Mouse (Mus musculus) urinary bladder, postnatal 14 days (tissue): ENCODE measurements around the gene Herpud1.

Experiments
- DNase-seq: peaks from one replicate; pipeline ENCODE4 v3.0.0; 2021; ENCODE audit warnings: low spot score

Gene Herpud1

DNA sequence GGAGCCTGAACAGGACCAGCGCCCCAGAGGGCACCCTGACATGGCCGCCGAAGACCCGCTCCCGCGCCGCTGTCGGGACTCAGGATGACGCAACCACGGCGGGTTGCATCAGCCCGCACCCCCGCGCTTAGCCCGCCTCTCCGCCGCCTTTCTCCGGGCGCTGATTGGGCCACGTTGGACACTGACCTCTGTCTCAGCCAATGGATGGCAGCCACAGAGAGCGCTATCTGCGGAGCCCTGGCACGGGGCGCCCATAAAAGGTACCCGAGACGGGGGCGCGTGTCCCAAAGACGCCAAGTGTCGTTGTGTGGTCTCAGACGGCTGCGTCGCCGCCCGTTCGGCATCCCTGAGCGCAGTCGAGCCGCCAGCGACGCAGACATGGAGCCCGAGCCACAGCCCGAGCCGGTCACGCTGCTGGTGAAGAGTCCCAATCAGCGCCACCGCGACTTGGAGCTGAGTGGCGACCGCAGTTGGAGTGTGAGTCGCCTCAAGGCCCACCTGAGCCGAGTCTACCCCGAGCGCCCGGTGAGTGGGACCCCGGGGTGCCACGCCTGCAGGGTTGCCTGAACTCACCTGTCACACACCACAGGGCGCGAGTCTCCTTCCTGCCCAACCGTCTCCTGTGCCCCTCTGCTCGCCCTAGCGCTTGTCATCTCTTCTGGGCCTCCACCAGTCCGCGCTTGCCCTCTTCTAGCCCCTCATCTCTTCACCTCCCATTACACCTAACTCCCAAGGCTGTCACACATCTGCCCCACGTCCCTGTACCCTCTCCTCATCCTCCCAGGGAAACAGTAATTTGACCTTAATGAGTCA is at the start of gene Herpud1:
TSS of gene Herpud1 (plus strand) at position 225 of the 813 bp plus-strand sequence.
- DNase-seq: peak; percentile 98

DNA sequence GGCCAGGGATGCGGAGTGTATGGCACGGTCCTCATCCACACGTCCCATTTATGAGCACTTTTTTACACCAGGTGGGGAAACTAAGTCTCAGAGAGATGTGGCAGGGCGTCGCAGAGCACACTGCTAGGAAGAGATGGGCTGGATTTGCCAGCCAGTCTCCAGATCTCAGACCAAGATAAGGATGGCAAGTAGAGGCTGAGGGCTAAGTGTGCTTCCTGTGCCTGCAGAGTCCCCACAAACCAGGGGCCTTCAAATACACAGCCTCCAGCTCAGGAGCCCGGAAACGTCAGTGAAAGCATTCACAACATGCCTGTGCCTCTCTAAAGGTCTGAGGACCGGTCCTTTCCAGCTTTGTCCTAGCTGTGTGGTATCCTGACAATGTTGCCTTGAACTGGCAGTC is 48.7 kb upstream of the Herpud1 start:
- no peak for DNase-seq

DNA sequence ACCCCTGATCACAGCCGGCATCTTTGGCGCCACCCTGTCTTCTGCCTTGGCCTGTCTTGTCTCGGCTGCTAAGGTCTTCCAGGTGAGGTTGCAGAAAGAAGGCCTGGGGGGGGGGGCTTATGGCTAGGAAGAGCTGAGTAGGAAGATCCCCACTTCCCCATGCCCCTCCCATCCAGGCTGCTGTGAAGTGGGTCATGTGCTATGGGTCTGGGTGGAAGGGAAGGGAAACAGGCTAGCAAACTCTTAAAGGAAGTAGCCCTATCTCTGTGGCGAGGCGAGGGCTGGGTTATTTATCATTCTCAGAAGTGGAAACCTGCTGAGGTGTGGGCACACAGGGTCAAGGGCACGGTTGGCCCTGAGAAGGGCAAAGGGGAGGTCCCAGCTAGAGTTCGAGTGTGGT is 45.4 kb upstream of the Herpud1 start:
- no peak for DNase-seq

DNA sequence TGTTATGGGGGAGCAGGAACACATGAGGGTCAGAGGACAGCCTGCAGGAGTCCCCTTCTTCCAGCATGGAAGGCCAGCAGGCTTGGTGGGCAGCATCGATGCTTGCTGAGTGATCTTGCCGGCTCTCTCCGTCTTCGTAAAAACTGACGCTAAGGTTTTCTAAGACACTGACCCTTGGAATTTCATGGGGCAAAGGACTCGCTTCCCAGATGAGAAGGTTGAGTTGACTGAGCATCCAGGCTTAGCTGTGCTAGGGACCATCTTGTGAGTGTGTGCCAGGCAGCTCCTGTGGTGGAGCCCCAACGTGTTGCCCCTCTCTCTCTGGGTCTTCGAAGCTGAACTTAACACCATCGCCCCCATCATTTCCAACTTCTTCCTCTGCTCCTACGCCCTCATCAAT is 43.5 kb upstream of the Herpud1 start:
- no peak for DNase-seq

DNA sequence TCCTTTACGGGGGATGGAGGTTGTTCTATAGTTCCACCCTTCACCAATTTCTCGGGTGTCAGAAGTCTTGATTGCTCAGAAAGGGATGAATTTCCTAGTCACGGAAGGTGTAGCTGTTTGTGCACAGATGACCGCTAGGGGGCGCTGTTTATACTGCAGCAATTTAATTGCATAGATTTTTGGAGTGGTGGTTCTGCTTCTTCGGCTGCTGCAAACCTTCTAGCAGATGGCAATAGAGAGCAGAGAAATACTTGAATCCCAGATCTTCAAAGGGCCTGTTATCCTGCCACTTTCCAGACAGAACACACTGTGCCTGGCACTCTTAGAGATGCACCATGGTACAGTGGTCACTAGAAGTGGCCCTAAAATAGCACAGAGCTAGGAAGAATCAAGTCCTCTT is 42.9 kb upstream of the Herpud1 start:
- peak; percentile 86 for DNase-seq

DNA sequence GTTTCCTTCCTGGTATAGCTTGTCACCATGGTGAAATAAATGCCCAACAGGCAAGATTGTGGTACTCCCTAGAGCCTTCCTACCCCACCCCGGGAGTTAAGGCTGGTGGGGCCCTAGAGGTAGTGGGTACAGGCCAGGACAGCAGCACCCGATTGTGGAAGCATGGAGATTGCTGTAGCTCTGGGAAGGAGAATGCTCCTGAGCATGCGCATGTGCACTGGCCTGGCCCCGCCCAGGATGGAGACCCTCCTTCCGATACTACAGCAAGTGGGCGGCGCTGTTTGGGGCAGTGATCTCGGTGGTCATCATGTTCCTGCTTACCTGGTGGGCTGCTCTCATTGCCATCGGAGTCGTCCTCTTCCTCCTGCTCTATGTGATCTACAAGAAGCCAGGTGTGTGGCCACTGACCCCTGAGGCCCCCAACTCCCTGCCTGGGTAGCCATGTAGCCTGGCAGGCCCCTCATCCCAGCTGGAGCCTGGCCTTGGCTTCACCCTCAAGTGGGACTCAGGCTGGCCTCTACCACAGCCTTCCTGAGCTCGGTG is 42.4 kb upstream of the Herpud1 start:
- DNase-seq: no peak

DNA sequence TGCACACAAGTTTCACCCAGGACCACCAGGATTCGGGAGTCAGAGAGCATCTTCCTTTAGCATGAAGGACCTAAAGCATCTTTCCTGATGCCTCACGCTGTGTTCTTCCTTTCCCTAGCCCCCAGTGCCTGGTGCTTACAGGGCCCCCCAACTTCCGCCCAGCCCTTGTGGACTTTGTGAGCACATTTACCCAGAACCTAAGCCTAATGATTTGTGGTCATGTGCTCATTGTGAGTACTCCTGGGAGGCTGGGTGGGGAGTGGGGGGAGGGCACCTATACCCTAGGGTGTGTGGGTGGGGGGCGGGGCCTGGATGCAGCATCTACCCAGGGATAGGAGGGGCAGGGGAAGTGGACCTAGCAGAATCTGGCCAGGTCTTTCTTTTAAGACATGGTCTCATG is 40.6 kb upstream of the Herpud1 start:
- DNase-seq: no peak

DNA sequence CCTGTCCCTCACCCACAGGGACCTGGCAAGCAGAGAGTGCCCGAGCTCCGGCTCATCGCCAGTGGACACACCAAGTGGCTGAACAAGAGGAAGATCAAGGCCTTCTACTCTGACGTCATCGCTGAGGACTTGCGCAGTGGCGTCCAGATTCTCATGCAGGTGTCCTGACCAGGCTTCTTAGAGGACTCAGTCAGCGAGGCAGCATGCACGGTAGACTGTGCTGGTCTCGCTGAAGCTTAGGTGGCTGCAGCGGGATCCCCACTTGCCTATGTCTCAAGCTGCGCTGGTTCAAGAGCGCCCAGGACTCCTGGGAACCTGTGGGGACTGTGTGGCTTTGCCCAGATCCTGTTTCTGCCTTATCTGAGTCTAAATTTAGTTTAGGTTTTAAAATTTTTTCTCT is 40.0 kb upstream of the Herpud1 start:
- DNase-seq: no peak

DNA sequence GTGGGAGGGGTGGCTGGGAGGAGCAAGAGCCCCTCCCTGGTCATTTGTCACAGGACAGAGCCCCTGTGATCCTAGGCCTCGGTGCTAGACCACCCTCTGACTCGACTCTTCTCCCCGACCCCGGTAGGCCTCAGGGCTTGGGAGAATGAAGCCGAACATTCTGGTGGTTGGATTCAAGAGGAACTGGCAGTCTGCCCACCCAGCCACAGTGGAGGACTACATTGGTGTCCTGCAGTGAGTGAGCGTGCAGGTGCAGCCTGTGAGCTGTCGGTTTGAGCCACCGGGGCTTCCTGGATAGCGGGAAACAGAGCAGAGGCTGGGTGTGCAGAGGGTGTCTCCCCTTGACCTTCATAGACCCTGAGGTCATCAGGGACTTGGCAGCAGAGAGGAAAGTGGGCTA is 37.8 kb upstream of the Herpud1 start:
- no peak for DNase-seq

DNA sequence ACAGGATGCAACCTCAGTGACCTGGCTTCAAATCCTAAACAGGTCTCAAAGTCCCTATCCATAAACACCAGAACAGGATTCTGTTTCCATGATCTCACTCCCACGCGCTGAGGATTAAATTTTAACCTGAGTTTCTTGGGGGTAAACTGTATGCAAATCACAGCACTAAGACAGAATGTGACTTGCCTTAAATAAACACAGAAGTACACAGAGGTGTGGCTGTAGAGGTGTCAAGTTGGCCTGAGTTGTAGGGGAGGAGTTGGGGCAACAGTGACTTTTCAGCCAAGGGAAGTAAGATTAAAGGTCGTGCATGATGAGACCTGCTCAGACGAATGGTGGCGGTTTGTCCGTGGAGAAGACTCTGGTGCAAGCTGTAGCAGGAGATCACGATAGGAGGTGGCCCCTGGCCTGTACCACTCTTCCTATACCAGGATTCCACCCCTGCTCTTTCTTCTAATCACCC is 32.1 kb upstream of the Herpud1 start:
- peak; percentile 67 for DNase-seq

DNA sequence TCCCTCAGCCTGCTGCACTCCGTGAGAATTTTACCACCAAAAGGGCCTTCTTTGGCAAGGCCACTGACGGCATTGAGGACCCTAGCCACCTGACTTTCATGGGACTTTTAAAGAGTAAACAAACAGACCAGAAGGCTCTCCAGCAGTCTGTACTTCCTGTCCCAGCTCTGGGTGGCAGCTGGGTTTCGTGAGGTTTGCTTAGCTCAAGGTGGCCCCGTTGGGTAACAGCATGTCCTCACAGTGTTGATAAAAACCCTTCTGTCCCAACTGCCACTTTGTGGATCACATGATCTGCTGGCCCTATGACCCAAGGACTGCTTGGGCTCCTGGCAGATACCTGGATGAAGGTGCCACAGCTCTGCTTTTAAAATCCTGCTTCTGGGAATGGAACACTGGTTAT is 31.7 kb upstream of the Herpud1 start:
- DNase-seq: peak; percentile 44

DNA sequence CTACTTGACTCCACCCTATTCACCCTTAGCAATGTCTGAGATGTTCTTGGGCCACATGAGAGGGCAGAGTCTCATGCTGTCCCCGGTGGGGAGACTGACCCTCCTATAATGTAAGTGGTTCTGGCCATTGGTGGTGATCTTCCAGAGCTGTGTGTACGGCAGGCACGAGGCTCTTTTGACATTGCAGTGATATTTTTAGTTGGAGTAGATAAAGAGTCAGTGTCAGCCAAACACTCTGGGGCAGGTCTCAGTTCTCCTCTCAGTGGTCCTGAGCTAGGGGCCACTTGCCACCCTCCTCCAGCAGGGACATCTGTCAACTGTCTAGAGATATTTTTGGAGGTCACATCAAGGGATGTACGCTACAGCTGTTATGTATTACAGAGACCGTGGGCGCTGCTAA is 29.0 kb upstream of the Herpud1 start:
- DNase-seq: no peak

DNA sequence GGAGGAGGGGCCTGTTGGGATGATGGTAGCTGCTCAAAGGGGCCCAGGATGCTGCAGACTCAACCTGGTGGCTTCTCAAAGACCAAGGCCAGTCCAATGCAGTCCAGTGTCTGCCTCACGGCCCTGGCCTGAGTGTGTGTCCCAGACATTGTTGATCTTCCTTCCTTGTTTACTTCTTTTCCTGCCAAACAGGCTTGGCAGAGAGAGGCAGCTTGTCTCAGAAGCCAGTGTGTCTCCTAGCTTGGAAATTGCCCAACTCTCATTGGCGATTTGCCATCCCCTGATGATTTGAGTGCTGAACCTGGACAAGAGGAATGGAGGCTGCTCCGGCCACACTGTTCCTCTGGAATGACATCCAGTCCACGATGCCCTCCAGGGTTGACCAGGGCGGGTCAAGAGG is 27.7 kb upstream of the Herpud1 start:
- peak; percentile 93 for DNase-seq

DNA sequence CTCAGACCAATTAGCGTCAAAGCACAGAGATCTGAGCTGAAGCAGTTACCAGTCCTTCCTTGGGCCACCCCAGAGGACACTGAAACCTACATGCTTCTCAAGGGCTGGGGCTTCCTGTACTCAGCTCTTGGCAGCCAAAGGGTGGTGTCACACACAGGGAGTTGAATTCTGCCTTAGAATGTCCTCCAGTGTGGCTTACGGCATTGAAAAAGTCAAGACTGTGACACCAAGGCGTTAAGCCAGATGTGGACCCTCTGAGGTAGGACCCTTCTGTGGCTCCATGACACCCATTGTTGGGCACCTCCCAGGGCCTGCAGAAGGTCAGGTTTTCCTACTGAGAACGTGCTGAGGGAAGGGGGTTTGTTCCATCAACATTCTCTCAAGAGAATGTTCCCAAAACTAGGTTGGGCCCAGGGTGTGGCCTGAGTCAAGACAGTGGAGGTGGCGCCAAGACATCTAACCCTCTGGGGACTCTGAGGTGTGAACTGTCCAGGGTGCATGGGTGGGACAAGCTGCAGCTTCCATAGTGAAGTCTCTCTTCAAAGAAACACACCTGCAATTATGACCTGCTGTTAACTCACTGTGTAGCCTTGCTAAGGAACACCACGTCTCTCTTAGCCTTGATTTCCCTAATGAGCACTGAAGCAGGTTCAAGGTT is 24.3 kb upstream of the Herpud1 start:
- DNase-seq: no peak

DNA sequence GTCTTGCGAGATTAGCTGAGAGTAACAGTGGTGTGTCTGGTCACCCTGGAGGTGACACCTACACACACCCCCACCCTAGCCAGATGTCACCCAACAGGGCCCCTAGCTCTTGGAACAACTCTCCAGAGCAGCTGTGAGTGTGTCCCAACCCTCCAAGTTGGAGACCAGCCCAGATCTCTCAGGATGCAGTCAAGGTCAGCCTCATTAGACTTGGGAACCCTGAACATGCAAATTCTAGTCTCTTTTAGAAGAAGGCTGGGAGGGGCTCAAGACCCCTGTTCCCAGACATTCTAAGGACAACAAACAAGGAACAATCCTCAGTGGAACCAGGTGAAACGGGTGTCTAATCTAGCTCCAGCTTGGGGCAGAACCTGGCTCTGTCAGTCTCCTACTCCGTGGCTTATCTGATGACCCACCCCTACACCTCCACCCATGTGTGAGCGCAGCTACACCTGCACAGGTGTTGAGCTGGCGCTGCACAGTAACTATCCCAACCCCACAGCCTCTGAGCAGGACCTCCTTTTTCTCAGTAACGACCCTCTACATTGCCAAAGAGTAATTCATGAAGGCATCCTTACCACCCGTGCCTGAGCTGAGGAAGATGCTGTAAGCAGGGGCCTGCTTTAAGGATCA is 23.5 kb upstream of the Herpud1 start:
- peak; percentile 36 for DNase-seq

DNA sequence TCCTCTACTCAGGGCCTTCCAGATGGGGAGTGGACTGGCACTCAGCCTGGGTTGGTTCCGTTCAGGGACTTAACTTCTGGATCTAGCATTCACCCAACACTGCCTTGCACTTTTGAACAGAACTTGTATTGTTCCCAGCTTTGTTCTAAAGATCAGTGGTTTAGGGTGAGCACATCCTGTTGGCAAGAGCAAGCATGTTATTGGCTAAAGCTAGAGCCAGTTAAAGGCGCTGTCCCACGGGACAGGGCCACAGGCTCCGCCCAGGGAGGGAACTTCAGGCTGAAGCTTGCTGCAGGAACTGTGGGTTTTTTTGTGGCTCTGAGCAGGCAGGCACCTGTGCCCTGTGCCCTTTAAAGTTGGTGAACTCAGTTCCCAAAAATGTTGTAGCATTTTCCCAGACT is 22.9 kb upstream of the Herpud1 start:
- peak; percentile 78 for DNase-seq

DNA sequence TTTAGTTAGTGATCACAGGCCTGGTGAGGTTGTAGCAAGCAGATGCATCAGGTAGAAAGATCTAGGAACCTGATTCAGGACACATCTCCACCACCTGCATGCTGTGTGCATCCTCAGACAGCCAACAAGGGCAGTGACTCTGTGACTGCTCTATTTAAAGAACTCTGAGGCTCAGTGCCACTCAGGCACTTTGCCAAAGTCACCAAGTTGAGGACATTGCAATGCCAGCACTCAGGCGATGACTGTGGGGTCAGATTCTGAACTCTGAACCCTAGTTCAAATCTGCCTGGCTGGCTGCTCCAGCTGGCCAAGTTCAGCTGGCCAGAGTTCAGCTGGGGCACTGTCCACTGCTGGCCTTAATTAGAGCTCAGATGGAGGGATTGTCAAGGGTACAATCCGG is 22.3 kb upstream of the Herpud1 start:
- peak; percentile 33 for DNase-seq

DNA sequence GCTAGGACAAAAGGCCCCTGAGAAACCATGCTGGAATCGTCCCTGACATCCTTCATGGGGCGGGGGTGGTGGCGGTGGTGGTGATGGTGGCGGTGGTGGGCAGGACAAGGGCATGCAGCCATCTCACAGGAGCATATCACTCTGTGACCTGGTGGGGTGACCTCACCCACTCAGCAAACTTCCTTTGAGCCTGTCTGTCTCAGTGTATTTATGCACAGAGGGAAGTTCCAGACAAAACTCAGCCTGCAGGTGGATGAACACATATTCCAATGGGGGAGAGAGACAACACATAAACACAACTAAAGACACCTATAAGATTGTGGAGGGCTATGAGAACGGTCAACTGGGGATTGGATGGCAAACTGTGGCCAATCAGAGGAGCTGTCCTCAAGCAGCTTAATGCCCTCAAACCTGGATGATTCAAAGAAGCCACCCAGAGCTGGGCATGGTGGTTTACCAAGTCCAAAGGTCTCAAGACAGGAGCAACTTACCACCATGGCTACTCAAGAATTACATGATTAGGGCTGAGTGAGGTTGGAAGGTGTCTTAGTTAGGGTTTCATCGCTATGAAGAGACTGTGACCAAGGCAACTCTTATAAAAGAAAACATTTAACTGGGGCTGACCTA is 21.4 kb upstream of the Herpud1 start:
- DNase-seq: no peak

DNA sequence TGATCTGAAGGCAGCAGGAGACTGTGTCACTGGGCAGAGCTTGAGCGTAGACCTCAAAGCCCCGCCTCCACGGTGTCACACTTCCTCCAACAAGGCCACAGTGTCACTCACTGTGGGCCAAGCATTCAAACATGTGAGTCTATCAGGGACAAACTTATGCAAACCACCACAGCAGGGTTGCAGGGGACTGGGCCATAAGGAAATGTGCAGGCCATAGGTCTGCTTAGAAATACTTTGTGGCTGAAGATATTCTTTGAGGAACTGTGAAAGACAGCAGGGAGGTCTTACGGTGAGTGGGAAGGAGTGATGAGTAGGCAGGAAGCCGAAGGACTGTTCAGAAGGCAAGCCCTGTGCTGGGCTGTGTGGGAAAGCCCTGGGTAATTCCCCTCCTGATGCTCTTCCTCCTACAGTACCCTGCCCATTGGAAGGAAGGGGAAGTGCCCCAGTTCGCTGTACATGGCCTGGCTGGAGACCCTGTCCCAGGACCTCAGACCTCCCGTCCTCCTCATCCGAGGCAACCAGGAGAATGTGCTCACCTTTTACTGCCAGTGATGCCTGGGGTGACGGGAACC is 20.7 kb upstream of the Herpud1 start:
- no peak for DNase-seq

DNA sequence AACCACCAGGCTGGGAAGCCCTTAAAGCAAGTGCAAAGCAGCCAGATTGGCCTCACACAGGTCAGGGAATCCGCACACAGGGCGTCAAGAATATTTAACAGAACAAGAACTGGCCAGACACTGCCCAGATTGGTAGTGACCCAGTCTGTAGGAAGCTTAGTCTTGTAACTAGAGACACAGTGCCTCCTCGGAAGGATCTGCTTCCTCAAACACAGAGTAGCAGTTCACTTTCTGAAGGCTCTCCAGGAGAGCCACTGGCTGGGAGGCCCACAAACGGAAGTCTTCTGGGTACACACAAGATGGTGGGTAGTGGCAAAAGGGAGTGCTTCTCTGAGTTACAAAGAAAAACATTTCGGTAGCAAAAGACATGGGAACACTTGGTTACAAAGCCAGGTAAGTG is 15.4 kb upstream of the Herpud1 start:
- DNase-seq: no peak

DNA sequence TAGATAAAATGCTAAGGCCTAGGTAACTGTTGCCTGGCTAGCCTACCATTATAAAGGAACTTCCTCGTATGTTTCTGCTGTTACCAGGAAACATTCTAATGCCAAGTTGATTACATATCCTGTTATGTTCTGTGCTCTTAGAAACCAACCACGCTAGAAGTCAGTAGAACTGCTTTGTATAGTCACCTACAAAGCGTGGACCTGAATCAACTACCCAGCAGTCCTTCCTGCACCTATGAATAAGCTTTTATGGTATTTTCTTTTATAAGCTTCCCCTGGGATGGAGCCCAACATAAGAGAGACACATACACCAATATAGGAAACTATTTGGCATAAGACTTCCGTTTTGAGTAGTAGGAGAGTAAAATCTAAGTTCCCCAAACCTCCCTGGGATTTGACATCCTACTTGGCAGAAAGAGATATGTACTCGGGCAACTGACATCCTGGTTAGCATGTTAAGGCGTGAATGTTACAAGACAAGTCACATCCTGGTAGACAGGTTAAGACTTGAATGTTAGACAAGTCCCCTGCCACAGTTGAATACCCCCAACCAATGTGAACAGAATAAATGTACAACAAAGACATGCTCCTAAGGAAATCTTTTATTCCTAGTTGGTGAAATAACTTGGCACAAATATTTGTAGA is 13.2 kb upstream of the Herpud1 start:
- DNase-seq: no peak
